Comparison of ENCODE assay signal across 19 mouse cellular contexts in genomic region chr2:164985962-164986361, GRCm38 (mm10). TPM values are rescaled to one million over a fixed set of nuclear protein-coding genes. Genes with fewer than 3 reads are reported as not detected.
DNase-seq lines count a peak whose midpoint lies in the region; TF ChIP-seq lines count a peak whose summit lies in the region.
"Had no signal": no experiment of that assay in that cellular context is flagged by ENCODE, and none has a peak within 500 bp of the region (broad histone marks: within the 10 kb centered on the region; RNA-seq: fewer than 3 reads in every experiment).

No protein-coding gene starts in this region.

- peak overlapping the region; percentile 79 for H3K27ac ChIP-seq in cerebellum, adult 2 months (ENCODE audit: insufficient read depth, low read length)
- H3K27ac ChIP-seq: embryonic facial prominence, embryonic 13.5 days; embryonic facial prominence, embryonic 15.5 days; forebrain, embryonic 10.5 days; forebrain, embryonic 13.5 days; forebrain, embryonic 15.5 days had no signal

- no peak overlapping the region for H3K4me3 ChIP-seq in cerebellum, adult 2 months (replicated peaks; ENCODE audit: insufficient read depth, low read depth, low read length)
- H3K4me3 ChIP-seq: embryonic facial prominence, embryonic 13.5 days; embryonic facial prominence, embryonic 15.5 days; erythroblast, embryonic 14.5 days; forebrain, embryonic 10.5 days; forebrain, embryonic 13.5 days; forebrain, embryonic 15.5 days had no signal

- WGBS in cerebellum, adult 2 months: 47% methylated on average over 6 of the region's 6 CpGs

- TF ChIP-seq CTCF in cerebellum, adult 2 months (IDR thresholded peaks at IDR 0.05; ENCODE audit: borderline replicate concordance, insufficient read depth, low read depth, low read length): no peak

- no peaks in the 10 kb centered on the region for H3K27me3 ChIP-seq in cerebellum, adult 2 months (ENCODE audit: control insufficient read depth, insufficient read depth, low read length)
- H3K27me3 ChIP-seq: embryonic facial prominence, embryonic 13.5 days; embryonic facial prominence, embryonic 15.5 days; forebrain, embryonic 13.5 days; forebrain, embryonic 15.5 days had no signal

- TF ChIP-seq POLR2A in cerebellum, adult 2 months (IDR thresholded peaks at IDR 0.05; ENCODE audit: borderline replicate concordance, insufficient read depth, low read length): no peak

- H3K4me1 ChIP-seq in cerebellum, adult 2 months (ENCODE audit: control insufficient read depth, insufficient read depth, low read length): peaks cover 32% of the 10 kb centered on the region
- H3K4me1 ChIP-seq: embryonic facial prominence, embryonic 13.5 days; embryonic facial prominence, embryonic 15.5 days; forebrain, embryonic 13.5 days; forebrain, embryonic 15.5 days had no signal

- DNase-seq in cerebellum, adult 2 months: no peak
- DNase-seq in cerebellum, adult 11 months: no peak
- peak; percentile 60 for DNase-seq in cerebellum, adult 9-10 months
- no peak for DNase-seq in cerebellum, adult 18-20 months
- peak; percentile 54 for DNase-seq in cerebellum, adult 9-11 months
- peak; percentile 63 to 65 for DNase-seq in cerebellum, postnatal 10 days
- no peak for DNase-seq in right cerebral cortex, adult 2 months (ENCODE audit: low spot score in 2 of 2)
- DNase-seq in adrenal gland, adult 18-20 months (ENCODE audit: low spot score in 2 of 2): no peak
- DNase-seq: adrenal gland, adult 8-10 months; adrenal gland, postnatal 14 days; adrenal gland, postnatal 36 days; embryo, embryonic 11 days; forebrain, postnatal 0 days had no signal

RNA-seq across cellular contexts. Expression of gene Slc12a5, which starts 25.4 kb away (rescaled TPM):
- 386 and 396 TPM in 2 replicates for polyA plus RNA-seq in cerebellum, adult 2 months (2012; rRNA removed)
- total RNA-seq in adrenal gland, adult 18-20 months (2021): 1 to 10 TPM; 5.2 to 9.0 TPM
- polyA plus RNA-seq: erythroblast, embryonic 14.5 days had no signal

RNA-seq across cellular contexts. Expression of gene Mmp9, which starts 45.4 kb away (rescaled TPM):
- 3.3 and 3.7 TPM in 2 replicates for polyA plus RNA-seq in cerebellum, adult 2 months (2012; rRNA removed)
- total RNA-seq in adrenal gland, adult 18-20 months (2021): 1 to 10 TPM in 1 of 2 experiments, under 1 TPM in 1; 0.89 to 2.7 TPM
- polyA plus RNA-seq: erythroblast, embryonic 14.5 days had no signal

RNA-seq across cellular contexts. Expression of gene Ncoa5, which starts 48.7 kb away (rescaled TPM):
- polyA plus RNA-seq in cerebellum, adult 2 months (2012; rRNA removed): 54.9 and 56.7 TPM in 2 replicates
- 10 to 100 TPM; 35.7 to 41.6 TPM for total RNA-seq in adrenal gland, adult 18-20 months (2021)

Comparison
In these comparisons a context has a peak if more than half of its experiments do, and no peak if none do; other contexts are left out.
1. DNase-seq: peak in cerebellum, adult 9-10 months (single experiment), cerebellum, adult 9-11 months (single experiment) and cerebellum, postnatal 10 days (2 of 2); none in cerebellum, adult 2 months (0 of 2), cerebellum, adult 11 months (single experiment), cerebellum, adult 18-20 months (0 of 2), right cerebral cortex, adult 2 months (0 of 2) and adrenal gland, adult 18-20 months (0 of 2).